Mouse (Mus musculus): Measurements from ENCODE around the gene Zfp664. TPM values are rescaled to one million over a fixed set of nuclear protein-coding genes. Genes with fewer than 3 reads are reported as not detected.

Gene Zfp664
- total and polyA plus RNA-seq, 2 experiments, result 5.3 to 12.2 TPM

- H3K27me3 ChIP-seq (ENCODE audit: control insufficient read depth, insufficient read depth, low read length), result no peaks in the 10 kb centered on the region
- no peak for DNase-seq (ENCODE audit: extremely low read depth, low read depth, low spot score)
- no peak for TF ChIP-seq POLR2A (IDR thresholded peaks at IDR 0.05; ENCODE audit: extremely low read depth, insufficient read depth, low read length)
- TF ChIP-seq CTCF (IDR thresholded peaks at IDR 0.05; ENCODE audit: low read depth, low read length), result no peak
- no peak overlapping the region for H3K4me3 ChIP-seq (ENCODE audit: insufficient read depth, low read depth, low read length)
- 72% methylated on average over 4 of the region's 4 CpGs for WGBS
- no peak overlapping the region for H3K9ac ChIP-seq (ENCODE audit: low read depth, low read length)
- no peaks in the 10 kb centered on the region for H3K4me1 ChIP-seq (ENCODE audit: control insufficient read depth, insufficient read depth, low read length)
- H3K36me3 ChIP-seq (ENCODE audit: control insufficient read depth, insufficient read depth, low read length), result no peaks in the 10 kb centered on the region
- H3K27ac ChIP-seq (replicated peaks; ENCODE audit: insufficient read depth, low read depth, low read length), result no peak overlapping the region
- H3K79me2 ChIP-seq (ENCODE audit: control insufficient read depth, insufficient read depth, low read length), result no peaks in the 10 kb centered on the region
Observed at GRCm38 (mm10) chr5:124844929-124845328, 17.6 kb upstream of the Zfp664 start.

- no peak for TF ChIP-seq POLR2A (IDR thresholded peaks at IDR 0.05; ENCODE audit: extremely low read depth, insufficient read depth, low read length)
- no peak for TF ChIP-seq CTCF (IDR thresholded peaks at IDR 0.05; ENCODE audit: low read depth, low read length)
- H3K4me3 ChIP-seq (ENCODE audit: insufficient read depth, low read depth, low read length), result no peak overlapping the region
- no peaks in the 10 kb centered on the region for H3K36me3 ChIP-seq (ENCODE audit: control insufficient read depth, insufficient read depth, low read length)
- H3K79me2 ChIP-seq (ENCODE audit: control insufficient read depth, insufficient read depth, low read length), result no peaks in the 10 kb centered on the region
- no peak overlapping the region for H3K9ac ChIP-seq (ENCODE audit: low read depth, low read length)
- 95% methylated on average over 1 of the region's 1 CpGs for WGBS
- no peaks in the 10 kb centered on the region for H3K4me1 ChIP-seq (ENCODE audit: control insufficient read depth, insufficient read depth, low read length)
- H3K27me3 ChIP-seq (ENCODE audit: control insufficient read depth, insufficient read depth, low read length), result no peaks in the 10 kb centered on the region
- no peak overlapping the region for H3K27ac ChIP-seq (replicated peaks; ENCODE audit: insufficient read depth, low read depth, low read length)
- no peak for DNase-seq (ENCODE audit: extremely low read depth, low read depth, low spot score)
Observed at GRCm38 (mm10) chr5:124847014-124847413, 15.5 kb upstream of the Zfp664 start.

- Histone ChIP-seq H3K27me3 (ENCODE audit: control insufficient read depth, insufficient read depth, low read length) (no peaks in the 10 kb centered on the region), H3K27ac (replicated peaks; ENCODE audit: insufficient read depth, low read depth, low read length) (no peak overlapping the region), H3K9ac (ENCODE audit: low read depth, low read length) (no peak overlapping the region), H3K4me3 (ENCODE audit: insufficient read depth, low read depth, low read length) (no peak overlapping the region), H3K4me1 (ENCODE audit: control insufficient read depth, insufficient read depth, low read length) (no peaks in the 10 kb centered on the region), H3K79me2 (ENCODE audit: control insufficient read depth, insufficient read depth, low read length) (no peaks in the 10 kb centered on the region), H3K36me3 (ENCODE audit: control insufficient read depth, insufficient read depth, low read length) (no peaks in the 10 kb centered on the region)
- DNase-seq (ENCODE audit: extremely low read depth, low read depth, low spot score), result no peak
- TF ChIP-seq CTCF (IDR thresholded peaks at IDR 0.05; ENCODE audit: low read depth, low read length), result no peak
- no peak for TF ChIP-seq POLR2A (IDR thresholded peaks at IDR 0.05; ENCODE audit: extremely low read depth, insufficient read depth, low read length)
- WGBS, result 85% methylated on average over 3 of the region's 3 CpGs
Observed at GRCm38 (mm10) chr5:124848994-124849393, 13.5 kb upstream of the Zfp664 start.

- H3K9ac ChIP-seq (ENCODE audit: low read depth, low read length), result no peak overlapping the region
- no peaks in the 10 kb centered on the region for H3K4me1 ChIP-seq (ENCODE audit: control insufficient read depth, insufficient read depth, low read length)
- H3K36me3 ChIP-seq (ENCODE audit: control insufficient read depth, insufficient read depth, low read length), result no peaks in the 10 kb centered on the region
- no peak overlapping the region for H3K4me3 ChIP-seq (ENCODE audit: insufficient read depth, low read depth, low read length)
- no peak for DNase-seq (ENCODE audit: extremely low read depth, low read depth, low spot score)
- H3K27ac ChIP-seq (replicated peaks; ENCODE audit: insufficient read depth, low read depth, low read length), result no peak overlapping the region
- 82% methylated on average over 4 of the region's 4 CpGs for whole genome bisulfite sequencing
- no peaks in the 10 kb centered on the region for H3K27me3 ChIP-seq (ENCODE audit: control insufficient read depth, insufficient read depth, low read length)
- TF ChIP-seq CTCF (IDR thresholded peaks at IDR 0.05; ENCODE audit: low read depth, low read length), result no peak
- TF ChIP-seq POLR2A (IDR thresholded peaks at IDR 0.05; ENCODE audit: extremely low read depth, insufficient read depth, low read length), result no peak
- no peaks in the 10 kb centered on the region for H3K79me2 ChIP-seq (ENCODE audit: control insufficient read depth, insufficient read depth, low read length)
Observed at GRCm38 (mm10) chr5:124851572-124851971, 10.9 kb upstream of the Zfp664 start.

- DNase-seq (ENCODE audit: extremely low read depth, low read depth, low spot score), result no peak
- H3K9ac ChIP-seq (ENCODE audit: low read depth, low read length), result no peak overlapping the region
- H3K4me3 ChIP-seq (ENCODE audit: insufficient read depth, low read depth, low read length), result no peak overlapping the region
- 46% methylated on average over 2 of the region's 2 CpGs for WGBS
- H3K27me3 ChIP-seq (ENCODE audit: control insufficient read depth, insufficient read depth, low read length), result no peaks in the 10 kb centered on the region
- TF ChIP-seq POLR2A (IDR thresholded peaks at IDR 0.05; ENCODE audit: extremely low read depth, insufficient read depth, low read length), result no peak
- TF ChIP-seq CTCF (IDR thresholded peaks at IDR 0.05; ENCODE audit: low read depth, low read length), result no peak
- H3K4me1 ChIP-seq (ENCODE audit: control insufficient read depth, insufficient read depth, low read length), result no peaks in the 10 kb centered on the region
- H3K36me3 ChIP-seq (ENCODE audit: control insufficient read depth, insufficient read depth, low read length), result no peaks in the 10 kb centered on the region
- no peaks in the 10 kb centered on the region for H3K79me2 ChIP-seq (ENCODE audit: control insufficient read depth, insufficient read depth, low read length)
- H3K27ac ChIP-seq (replicated peaks; ENCODE audit: insufficient read depth, low read depth, low read length), result no peak overlapping the region
Observed at GRCm38 (mm10) chr5:124852294-124852693, 10.2 kb upstream of the Zfp664 start.

- TF ChIP-seq CTCF (IDR thresholded peaks at IDR 0.05; ENCODE audit: low read depth, low read length) (no peak), POLR2A (IDR thresholded peaks at IDR 0.05; ENCODE audit: extremely low read depth, insufficient read depth, low read length) (no peak)
- no peak overlapping the region for H3K4me3 ChIP-seq (ENCODE audit: insufficient read depth, low read depth, low read length)
- WGBS, result 99% methylated on average over 2 of the region's 2 CpGs
- no peaks in the 10 kb centered on the region for H3K27me3 ChIP-seq (ENCODE audit: control insufficient read depth, insufficient read depth, low read length)
- no peak overlapping the region for H3K27ac ChIP-seq (replicated peaks; ENCODE audit: insufficient read depth, low read depth, low read length)
- H3K9ac ChIP-seq (ENCODE audit: low read depth, low read length), result no peak overlapping the region
- H3K79me2 ChIP-seq (ENCODE audit: control insufficient read depth, insufficient read depth, low read length), result no peaks in the 10 kb centered on the region
- no peaks in the 10 kb centered on the region for H3K4me1 ChIP-seq (ENCODE audit: control insufficient read depth, insufficient read depth, low read length)
- DNase-seq (ENCODE audit: extremely low read depth, low read depth, low spot score), result no peak
- no peaks in the 10 kb centered on the region for H3K36me3 ChIP-seq (ENCODE audit: control insufficient read depth, insufficient read depth, low read length)
Observed at GRCm38 (mm10) chr5:124853079-124853478, 9.4 kb upstream of the Zfp664 start.

All from liver, adult 2 months (tissue).